Mouse (Mus musculus): Measurements from ENCODE around the gene Acsl5.

The Acsl5 gene

DNA sequence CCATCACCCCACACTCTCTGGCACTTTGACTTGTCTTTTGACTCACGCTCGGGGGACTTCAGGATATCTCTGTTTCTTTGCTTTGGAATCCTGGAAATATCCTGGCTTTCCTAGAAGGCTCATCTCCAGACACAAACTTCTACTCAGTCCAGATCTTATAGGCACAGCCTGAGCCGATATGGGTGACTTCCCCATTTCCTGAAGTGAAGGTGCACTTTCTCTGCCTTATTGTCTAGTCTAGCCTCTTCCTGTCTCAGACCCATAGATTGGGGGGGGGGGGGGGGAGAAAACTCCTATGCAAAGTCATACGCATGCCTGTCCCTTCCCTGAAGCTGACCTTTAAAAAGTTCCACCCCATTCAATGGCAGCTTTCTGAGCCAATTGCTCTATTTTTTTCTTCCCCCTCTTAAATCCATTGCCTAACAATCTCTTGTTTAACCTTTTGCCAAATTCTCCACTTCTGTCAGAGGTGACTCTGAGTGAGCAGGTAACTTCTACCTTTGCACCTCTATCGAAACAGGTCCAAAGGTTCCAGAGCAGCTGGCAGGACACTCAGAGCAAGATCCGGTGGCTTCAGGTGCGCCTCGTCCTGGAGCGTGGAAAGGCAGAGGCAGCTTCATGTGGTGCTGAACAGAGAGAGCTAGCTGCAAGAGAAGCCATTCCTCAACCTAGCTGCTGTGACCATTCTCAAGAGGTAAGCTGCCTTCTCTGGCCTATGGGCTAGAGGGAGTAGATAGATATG is at the start of gene Acsl5:
Acsl5 (plus strand) TSS at position 556 of the 742 bp plus-strand sequence.
- no peak for DNase-seq (ENCODE audit: low spot score in 2 of 2)

- peak; percentile 65 to 72 for DNase-seq (ENCODE audit: low spot score in 2 of 2)
Measured at GRCm38 (mm10) chr19:55206482-55207138, 45.1 kb upstream of the Acsl5 start.

DNA sequence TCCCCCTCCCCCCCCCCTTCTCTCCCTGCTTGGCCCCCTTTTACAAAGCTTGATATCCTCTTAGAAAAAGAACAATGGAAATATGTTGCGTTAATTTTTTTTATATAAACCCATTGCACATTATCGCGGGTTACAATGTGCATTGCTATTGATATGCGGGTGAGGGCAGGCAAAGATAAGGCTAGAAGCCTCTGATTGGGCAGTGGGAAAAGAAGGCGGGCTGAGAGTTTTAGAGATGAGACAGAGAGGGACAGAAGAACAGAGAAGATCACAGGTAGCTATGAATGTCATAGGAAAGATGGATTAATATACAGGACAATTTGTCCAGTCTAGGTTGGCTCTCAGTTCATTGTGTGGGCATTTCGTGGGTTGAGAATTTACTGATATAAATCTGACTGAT is 44.5 kb upstream of the Acsl5 start:
- no peak for DNase-seq (ENCODE audit: low spot score in 2 of 2)

DNA sequence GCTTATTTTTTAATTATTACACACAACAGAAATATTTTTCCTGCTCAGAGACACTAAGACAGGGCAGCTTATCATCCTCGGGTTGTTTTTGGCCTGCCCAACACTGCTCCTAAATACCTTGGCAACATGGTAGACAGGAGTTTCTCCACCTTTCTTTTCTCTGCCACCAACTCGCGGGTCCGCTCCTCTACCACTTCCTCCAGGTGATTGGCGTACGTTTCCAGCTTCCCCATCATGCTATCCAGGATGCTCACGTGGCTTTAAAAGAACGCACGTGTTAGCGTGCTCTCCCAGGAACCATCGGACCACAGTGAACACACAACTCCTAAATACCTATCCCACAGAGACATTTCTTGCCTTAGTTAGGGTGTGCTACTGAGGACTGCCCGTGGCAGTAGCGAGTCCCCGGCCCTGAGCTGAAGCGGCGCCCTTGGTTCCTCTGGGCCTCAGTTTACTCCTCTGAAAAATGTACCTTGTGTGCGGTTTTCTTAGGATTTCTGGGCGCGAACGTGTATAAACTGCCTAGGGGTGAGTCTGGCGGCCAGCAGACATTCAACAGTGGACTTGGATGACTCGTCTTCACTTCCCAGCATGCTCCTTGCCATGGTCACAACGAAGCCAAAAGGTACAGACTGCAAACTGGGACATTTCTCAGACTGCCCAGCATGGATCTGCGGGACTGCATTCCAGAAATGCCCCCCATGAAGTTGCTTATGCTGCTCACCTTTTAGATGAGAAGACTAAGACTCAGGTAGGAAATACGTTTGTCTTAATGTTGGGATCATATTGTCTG is 43.8 kb upstream of the Acsl5 start:
- no peak for DNase-seq (ENCODE audit: low spot score in 2 of 2)

DNA sequence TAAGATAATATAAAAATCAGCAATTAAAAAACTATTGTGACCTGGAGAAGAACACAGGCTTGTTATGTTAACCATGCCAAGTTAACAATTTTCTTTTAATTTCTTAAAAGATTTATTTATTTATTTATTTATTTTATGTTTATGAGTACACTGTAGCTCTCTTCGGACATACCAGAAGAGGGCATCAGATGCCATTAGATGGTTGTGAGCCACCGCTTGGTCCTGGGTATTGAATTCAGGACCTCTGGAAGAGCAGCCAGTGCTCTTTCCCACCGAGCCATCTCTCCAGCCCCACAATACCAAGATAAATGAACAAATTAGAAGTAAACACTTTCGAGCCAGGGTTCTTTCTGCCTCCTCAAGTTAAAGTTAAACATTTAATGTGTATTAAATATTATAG is 43.1 kb upstream of the Acsl5 start:
- DNase-seq (ENCODE audit: low spot score in 2 of 2) = no peak

DNA sequence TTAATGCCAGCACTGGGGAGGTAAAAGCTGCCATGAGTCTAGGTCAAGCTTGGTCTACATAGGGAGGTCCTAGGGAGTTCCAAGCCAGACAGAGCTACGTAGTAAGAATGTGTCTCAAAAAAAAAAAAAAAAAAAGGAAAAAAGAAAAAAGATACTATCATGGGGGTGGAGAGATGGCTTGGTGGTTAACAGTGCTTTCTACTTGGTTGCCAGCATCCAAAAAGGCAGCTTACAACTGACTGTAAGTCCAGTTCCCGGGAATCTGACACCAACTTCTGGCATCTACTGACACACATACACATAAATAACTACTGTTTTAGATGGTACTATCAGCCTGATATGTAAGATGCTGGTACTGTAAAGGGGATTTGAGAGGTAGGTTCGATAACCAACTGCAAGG is 42.7 kb upstream of the Acsl5 start:
- DNase-seq (ENCODE audit: low spot score in 2 of 2) = no peak

- DNase-seq (ENCODE audit: low spot score in 2 of 2) = no peak
Measured at GRCm38 (mm10) chr19:55211698-55212097, 40.0 kb upstream of the Acsl5 start.

DNA sequence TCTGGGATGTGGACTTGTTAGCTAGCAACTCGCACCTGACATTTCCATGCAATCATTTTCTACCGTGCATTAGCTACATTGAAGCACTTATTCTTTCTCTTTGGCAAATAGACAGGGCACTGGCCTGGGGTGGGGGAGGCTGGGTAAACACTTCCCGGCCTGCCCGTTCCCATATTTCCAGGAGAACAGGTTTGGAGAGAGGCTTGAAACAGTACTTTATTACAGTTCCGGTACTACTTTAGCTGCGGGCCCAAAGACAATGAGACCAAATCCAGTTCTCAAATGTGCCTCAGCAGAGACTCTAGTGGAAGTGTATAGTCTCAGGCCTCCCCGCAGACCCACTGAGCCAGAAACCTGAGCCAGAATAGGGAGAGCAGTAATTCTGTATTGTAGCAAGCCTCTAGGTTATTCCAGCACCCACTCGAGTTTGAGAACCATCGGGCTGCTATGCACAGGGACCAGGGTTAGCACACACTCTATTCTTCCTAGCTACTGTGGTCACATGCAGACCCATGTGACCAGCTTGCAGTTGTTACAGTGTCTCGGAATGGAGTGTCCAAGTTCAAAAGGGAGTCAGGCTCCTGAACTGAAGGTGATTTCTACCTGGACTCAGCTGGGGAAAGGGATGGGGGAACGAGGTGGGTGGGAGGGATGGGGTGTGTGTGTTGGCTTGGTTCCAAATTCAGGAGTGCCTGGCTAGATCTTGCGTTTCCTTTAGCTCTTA is 38.0 kb upstream of the Acsl5 start:
- DNase-seq (ENCODE audit: low spot score in 2 of 2) = peak; percentile 34 to 43

GRCm38 (mm10) chr19:55216876-55217275 is 34.9 kb upstream of the Acsl5 start:
- DNase-seq (ENCODE audit: low spot score in 2 of 2) = no peak

GRCm38 (mm10) chr19:55217365-55217764 is 34.4 kb upstream of the Acsl5 start:
- peak; percentile 74 to 83 for DNase-seq (ENCODE audit: low spot score in 2 of 2)

- DNase-seq (ENCODE audit: low spot score in 2 of 2) = peak; percentile 88 to 89
Measured at GRCm38 (mm10) chr19:55218192-55218739, 33.5 kb upstream of the Acsl5 start.

- no peak for DNase-seq (ENCODE audit: low spot score in 2 of 2)
Measured at GRCm38 (mm10) chr19:55218741-55219221, 33.0 kb upstream of the Acsl5 start.

DNA sequence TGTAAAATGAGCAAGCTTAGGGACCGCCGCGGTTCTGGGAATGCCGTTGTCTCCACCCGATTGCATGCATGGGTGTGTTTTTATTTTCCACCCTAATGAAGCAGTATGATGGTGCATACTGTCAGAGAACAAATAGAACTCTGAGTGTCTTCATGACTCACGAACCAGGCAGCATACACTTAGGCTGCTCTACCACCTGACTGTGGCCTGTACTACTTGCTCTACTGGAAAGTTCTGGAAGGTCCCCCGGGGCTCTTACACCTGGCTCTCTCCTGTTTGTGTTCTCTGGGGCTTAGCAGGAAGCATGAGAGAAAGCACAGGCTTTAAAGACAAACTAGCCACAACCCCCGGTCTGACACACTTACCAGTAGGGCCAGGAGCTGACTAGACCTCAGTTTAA is 32.4 kb upstream of the Acsl5 start:
- no peak for DNase-seq (ENCODE audit: low spot score in 2 of 2)

GRCm38 (mm10) chr19:55221208-55221607 is 30.5 kb upstream of the Acsl5 start:
- DNase-seq (ENCODE audit: low spot score in 2 of 2) = peak; percentile 56 to 66

DNA sequence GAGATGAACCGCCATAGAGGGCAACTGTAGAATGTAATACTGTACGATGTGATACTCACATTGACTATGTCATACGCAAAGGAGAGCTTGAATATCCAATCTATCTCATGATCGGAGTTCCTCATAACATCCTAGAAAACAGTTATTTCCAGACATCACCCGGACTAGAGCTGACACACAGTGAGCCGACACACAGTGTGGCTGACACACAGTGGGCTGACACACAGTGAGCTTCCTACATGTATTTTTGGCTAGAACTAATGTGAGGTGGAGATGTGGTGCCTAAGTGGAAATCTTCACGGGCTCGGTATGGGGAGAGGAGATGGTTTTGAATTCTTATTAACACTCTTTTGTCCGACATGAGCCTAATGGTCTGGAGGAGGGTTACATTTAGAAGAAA is 29.5 kb upstream of the Acsl5 start:
- no peak for DNase-seq (ENCODE audit: low spot score in 2 of 2)

GRCm38 (mm10) chr19:55226621-55227020 is 25.1 kb upstream of the Acsl5 start:
- no peak for DNase-seq (ENCODE audit: low spot score in 2 of 2)

- no peak for DNase-seq (ENCODE audit: low spot score in 2 of 2)
Measured at GRCm38 (mm10) chr19:55227135-55227534, 24.6 kb upstream of the Acsl5 start.

- peak; percentile 48 for DNase-seq (ENCODE audit: low spot score in 2 of 2)
Measured at GRCm38 (mm10) chr19:55231081-55231480, 20.7 kb upstream of the Acsl5 start.

DNA sequence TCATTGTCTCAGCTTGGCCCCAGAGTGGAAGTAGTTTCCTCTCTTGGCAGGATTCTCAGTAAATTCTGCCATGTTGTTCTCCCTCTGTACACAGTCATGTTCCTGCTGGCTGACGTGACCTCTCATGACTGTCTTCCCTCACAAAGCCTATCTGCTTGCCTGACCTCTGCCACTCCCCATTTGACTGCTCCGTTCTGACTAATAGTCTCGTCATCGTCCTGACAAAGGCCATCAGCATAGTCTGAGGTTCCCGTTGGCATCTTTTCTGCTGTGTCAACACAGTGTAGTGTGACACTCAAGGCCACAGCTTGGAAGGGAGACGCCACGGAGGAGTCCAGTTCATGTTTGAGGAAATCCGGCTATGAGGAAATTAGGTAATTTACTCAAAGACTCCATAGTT is 19.6 kb upstream of the Acsl5 start:
- no peak for DNase-seq (ENCODE audit: low spot score in 2 of 2)

- DNase-seq (ENCODE audit: low spot score in 2 of 2) = no peak
Measured at GRCm38 (mm10) chr19:55236026-55236425, 15.7 kb upstream of the Acsl5 start.

GRCm38 (mm10) chr19:55236564-55236963 is 15.2 kb upstream of the Acsl5 start:
- DNase-seq (ENCODE audit: low spot score in 2 of 2) = peak; percentile 23
